Mouse (Mus musculus): Measurements from ENCODE around the gene Lmntd1.
A peak's percentile ranks its signal among the peaks of the same experiment; 100 is the strongest.

The Lmntd1 gene

GRCm38 (mm10) chr6:145614219-145614618 lies at the start of gene Lmntd1:
Lmntd1 (minus strand) TSS chr6:145614319.
- DNase-seq = no peak

GRCm38 (mm10) chr6:145660943-145661342 lies 46.8 kb upstream of the Lmntd1 start:
- DNase-seq = no peak

GRCm38 (mm10) chr6:145659116-145659515 lies 45.0 kb upstream of the Lmntd1 start:
- no peak for DNase-seq

GRCm38 (mm10) chr6:145656740-145657591 lies 42.8 kb upstream of the Lmntd1 start:
- no peak for DNase-seq

- DNase-seq = no peak
These were observed 41.6 kb upstream of the Lmntd1 start for GRCm38 (mm10) chr6:145655678-145656077.

GRCm38 (mm10) chr6:145654062-145654836 lies 40.1 kb upstream of the Lmntd1 start:
- no peak for DNase-seq

GRCm38 (mm10) chr6:145653626-145654025 lies 39.5 kb upstream of the Lmntd1 start:
- no peak for DNase-seq

GRCm38 (mm10) chr6:145652986-145653385 lies 38.9 kb upstream of the Lmntd1 start:
- DNase-seq = no peak

- DNase-seq = no peak
These were observed 37.9 kb upstream of the Lmntd1 start for GRCm38 (mm10) chr6:145651976-145652375.

GRCm38 (mm10) chr6:145640971-145641506 lies 26.9 kb upstream of the Lmntd1 start:
- no peak for DNase-seq

GRCm38 (mm10) chr6:145638248-145638647 lies 24.1 kb upstream of the Lmntd1 start:
- peak; percentile 68 to 85 for DNase-seq

GRCm38 (mm10) chr6:145636682-145637081 lies 22.6 kb upstream of the Lmntd1 start:
- no peak for DNase-seq

GRCm38 (mm10) chr6:145634454-145634853 lies 20.3 kb upstream of the Lmntd1 start:
- no peak for DNase-seq

GRCm38 (mm10) chr6:145630269-145630668 lies 16.1 kb upstream of the Lmntd1 start:
- DNase-seq = peak; percentile 67 to 78

GRCm38 (mm10) chr6:145623141-145623540 lies 9.0 kb upstream of the Lmntd1 start:
- no peak for DNase-seq

- no peak for DNase-seq
These were observed 2.5 kb upstream of the Lmntd1 start for GRCm38 (mm10) chr6:145616402-145617229.

- DNase-seq = no peak
These were observed 1.6 kb upstream of the Lmntd1 start, which contains the start of gene Tuba3b for GRCm38 (mm10) chr6:145615666-145616210. Tuba3b (plus strand) TSS chr6:145615757.

- no peak for DNase-seq
These were observed 1.5 kb downstream of the Lmntd1 start for GRCm38 (mm10) chr6:145612611-145613010.

- no peak for DNase-seq
These were observed 3.2 kb downstream of the Lmntd1 start for GRCm38 (mm10) chr6:145610901-145611300.

GRCm38 (mm10) chr6:145608693-145609092 lies 5.4 kb downstream of the Lmntd1 start:
- DNase-seq = no peak

- DNase-seq = no peak
These were observed 6.4 kb downstream of the Lmntd1 start for GRCm38 (mm10) chr6:145607746-145608145.

- no peak for DNase-seq
These were observed 8.9 kb downstream of the Lmntd1 start for GRCm38 (mm10) chr6:145605203-145605602.

Measured in lung, postnatal 4 days (tissue).